Mouse (Mus musculus): ENCODE results near the gene C1s2.
"Not testable (repeated sequence)": the region's sequence is repeated elsewhere in the genome, so short reads cannot be mapped to it uniquely, and the experiment has no call there.

C1s2 gene

DNA sequence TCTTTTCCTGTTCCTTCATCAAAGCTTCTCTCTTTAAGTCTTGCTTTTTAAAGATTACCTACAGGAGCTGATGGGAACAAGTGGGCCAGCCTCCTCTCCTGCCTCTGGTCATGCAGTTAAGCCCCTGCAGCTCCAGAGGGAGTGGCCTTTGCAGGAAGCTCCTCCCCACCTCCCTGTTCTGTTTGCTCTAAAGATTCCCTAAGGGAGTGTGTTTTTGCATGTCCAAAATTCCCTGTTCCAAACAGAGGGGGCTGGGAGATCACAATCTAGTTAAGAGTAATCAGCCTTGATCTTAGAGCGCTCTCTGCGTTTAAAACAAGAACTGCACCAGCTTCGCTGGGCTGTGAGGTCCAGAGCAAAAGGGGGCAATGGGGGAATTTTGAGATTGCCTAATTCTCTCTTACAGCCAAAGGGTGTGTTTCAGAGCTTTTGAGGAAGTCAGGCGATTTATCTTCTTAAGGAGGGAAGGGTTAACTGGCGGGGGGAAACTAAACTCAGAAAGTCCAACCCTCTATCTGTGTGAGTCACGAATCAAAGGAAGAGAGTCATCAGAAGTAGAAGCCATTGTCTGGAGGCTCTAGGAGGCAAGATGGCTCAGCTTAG is 1.1 kb upstream of the C1s2 start:
- not testable (repeated sequence) for DNase-seq

DNA sequence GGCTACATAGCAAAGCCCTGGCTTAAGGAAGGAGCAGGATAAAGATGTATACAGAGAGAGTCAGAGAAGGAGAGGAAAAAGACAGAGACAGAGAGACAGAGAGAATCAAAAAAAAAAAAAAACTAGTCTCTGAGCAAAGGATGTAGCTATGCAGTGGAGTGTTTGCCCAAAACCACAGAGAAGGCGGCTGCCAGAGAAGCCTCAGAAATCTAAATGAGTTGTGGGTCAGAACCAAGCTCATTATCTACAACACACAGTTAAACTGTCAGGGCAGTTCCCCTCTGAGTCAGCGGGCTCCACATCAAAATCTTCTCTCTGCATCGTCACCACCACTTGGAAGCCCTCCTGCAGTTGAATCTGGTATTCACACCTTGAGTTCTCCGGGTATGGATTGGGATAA is 5.1 kb downstream of the C1s2 start:
- no peak for DNase-seq

DNA sequence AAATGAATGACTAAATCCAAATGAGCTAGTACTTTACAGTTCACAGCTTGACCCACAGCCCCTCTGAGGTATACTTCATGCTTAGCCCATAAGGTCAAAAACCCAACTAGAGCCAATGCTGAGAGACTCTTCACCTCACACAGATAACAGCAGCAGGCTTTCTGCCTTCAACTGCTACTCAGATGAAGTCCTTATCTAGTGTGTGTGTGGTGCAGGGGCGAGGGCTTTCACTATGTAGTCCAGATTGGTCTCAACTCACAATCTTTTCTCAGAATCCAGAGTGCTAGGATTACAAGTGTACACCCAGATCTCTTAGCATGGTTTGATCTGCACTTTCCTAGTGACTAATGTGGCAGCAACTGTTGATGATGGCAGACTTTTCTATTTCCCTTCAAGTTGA is 9.7 kb downstream of the C1s2 start:
- DNase-seq = not testable (repeated sequence)

DNA sequence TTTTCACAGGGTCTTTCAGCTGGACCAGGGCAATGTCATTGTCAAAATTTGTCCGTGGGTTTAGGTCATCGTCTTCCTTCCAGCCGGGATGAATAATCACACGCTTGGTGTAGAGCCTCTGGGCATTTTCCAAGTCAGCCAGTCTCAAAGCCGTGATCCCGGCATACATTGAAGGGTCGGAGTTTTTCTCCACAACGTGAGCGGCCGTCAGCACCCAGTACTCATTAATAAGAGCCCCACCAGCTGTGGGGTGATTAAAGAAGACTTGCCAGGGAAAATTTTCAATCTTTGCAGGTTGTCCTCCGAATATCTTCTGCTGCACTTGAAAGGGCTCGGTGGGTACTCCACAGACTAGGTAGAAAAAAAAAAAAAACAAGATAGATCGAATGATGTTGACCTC is 10.3 kb downstream of the C1s2 start:
- no peak for DNase-seq

DNA sequence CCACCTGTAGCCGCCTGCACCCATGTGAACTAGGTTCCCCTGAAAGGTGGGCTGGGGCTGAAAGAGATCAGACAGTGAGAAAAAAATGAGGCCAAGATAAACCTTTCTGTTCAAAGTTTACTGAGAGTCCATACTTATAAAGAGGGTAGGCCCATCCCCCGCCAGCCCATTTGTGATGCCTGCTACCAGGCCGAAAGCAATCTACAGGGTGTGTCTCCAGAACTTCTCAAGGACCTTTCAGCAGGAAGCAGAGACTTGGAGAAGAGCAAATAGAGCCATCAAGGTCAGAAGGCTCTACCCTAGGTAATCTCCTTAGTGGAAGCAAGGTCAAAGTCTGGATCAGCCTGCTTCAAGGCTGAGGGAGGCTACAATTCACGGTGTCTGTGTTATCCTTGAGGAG is 33.9 kb downstream of the C1s2 start:
- no peak for DNase-seq

DNA sequence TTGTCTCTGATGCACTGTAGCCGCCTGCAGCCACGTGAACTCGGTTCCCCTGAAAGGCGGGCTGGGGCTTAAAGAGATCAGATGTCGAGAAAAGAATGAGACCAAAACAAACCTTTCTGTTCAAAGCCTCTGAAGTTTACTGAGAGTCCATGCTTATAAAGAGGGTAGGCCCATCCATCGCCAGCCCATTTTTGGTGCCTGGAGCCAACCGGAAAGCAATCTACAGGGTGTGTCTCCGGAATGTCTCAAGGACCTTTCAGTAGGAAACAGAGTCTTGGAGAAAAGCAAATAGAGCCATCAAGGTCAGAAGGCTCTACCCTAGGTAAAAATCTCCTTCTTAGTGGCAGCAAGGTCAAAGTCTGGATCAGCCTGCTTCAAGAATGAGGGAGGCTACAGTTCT is 42.8 kb downstream of the C1s2 start:
- DNase-seq = no peak

DNA sequence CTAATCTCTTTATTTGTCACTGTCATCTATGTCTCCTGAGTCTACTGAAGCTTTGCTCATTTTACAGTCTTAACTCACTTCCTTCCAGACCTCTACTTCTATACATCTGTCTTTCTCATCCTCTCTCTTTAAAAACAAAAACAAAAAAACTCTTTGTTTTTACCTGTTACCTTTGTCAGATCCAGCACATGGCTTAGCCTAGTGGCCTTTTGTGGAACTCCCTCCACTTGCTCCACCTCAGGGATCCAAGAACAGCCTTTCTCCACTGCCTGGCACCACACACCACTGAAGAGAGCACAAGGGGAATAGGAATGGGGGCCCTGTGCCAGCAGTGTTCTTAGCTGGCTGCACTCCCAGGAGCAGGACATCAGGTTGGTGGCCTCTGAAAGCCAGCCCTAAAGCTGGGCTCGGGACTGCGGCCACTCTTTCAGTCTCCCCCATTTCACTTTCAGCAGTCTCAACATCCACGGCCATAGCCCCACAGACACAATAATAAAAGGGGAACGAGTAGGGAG is 43.6 kb downstream of the C1s2 start:
- no peak for DNase-seq

DNA sequence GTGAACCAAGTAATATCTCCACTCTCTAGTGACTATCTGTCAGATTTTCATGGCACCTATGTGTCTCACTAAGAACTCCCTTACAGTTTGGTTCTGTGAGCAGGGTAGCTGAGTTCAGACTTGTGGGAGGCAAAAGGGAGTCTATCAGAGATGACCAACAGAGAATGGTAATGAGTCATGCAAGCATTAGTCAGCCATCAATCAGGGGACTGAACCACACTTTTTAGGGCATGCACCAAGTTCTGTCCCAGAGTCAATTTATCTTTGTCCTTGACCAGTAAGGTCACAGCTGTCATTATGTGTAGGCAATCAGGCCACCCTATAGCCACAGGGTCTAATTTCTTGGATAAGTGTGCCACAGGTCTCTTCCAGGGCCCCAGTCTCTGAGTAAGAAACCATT is 47.1 kb downstream of the C1s2 start:
- no peak for DNase-seq

DNA sequence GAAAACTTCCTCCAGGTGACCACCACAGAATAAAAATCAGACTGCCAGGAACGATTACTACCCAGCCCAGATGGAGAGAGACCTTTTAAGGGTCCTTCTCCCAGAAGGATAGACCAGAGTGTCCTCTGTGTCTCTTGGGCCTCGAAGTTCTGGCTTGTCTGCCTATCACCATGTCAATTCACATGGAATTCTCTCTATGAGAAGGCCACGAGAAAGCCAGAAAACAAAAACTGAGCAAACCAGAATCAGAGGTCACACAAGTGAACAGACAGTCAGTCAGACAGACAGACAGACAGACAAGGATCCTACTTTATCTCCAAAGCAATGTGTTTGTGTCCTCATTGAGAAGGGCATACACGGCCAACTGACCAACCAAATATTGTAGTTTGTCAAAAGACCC is 49.6 kb downstream of the C1s2 start:
- DNase-seq = no peak

DNA sequence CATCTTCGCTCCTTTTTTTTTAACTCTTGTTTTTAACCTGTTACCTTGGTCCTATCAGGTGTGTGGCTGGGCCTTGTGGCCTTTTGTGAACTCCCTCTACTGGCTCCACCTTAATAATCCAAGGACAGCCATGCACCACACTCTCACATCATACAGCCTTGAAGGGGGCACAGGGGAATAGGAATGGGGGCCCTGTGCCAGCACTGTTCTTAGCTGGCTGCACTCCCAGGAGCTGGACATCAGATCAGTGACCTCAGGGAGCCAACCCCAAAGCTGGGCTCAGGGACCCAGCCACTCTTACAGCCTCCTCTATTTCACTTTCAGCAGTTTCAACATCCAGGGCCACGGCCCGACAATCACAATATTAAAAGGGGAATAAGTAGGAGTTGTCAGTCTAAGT is 50.1 kb downstream of the C1s2 start:
- DNase-seq = no peak

DNA sequence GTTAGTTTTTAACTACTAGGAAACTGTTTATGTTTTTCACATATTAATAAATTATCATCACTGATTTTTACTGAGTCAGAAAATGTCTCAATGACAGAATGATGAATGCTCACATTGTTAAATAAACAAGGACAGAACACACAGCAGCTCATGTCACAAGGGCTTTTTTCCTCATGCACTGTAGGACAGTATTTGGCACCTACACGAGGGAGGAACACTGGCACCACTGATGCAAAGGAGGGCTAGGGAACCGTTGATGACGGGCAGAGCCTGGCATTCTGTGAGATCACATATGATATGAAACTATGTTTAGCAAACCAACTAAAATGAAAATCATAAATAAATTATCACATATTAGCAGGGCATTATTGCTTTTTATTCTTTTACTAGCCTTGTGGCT is 51.0 kb downstream of the C1s2 start:
- no peak for DNase-seq

DNA sequence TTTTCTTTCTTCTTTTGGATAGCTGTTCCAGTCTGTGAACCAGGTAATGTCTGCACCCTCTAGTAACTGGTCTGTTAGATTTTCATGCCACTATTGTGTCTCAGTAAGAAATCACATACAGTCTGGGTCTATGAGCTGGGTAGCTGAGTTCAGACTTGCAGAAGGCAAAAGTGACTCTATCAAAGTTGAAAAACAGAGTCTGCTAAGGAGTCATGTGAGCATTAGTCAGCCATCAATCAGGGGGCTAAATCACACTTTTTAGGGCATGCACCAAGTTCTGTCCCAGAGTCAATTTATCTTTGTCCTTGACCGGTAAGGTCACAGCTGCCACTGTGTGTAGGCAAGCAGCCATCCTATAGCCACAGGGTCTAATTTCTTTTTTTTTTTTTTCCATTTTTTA is 53.7 kb downstream of the C1s2 start:
- no peak for DNase-seq

DNA sequence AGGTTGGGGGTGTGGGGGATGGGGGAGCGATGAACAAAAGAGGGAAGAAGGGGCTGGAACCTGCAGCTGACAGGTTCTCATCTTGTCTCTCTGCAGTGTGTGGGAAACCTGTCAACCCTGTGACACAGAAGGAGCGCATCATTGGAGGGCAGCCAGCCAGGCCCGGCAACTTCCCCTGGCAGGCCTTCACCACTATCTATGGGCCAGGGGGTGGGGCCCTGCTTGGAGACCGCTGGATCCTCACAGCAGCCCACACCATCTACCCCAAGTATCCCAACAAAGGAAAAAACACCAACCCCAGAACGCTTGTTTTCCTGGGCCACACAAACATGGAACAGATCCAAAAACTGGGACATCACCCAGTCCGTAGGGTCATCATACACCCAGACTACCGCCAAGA is 55.7 kb downstream of the C1s2 start:
- not testable (repeated sequence) for DNase-seq

DNA sequence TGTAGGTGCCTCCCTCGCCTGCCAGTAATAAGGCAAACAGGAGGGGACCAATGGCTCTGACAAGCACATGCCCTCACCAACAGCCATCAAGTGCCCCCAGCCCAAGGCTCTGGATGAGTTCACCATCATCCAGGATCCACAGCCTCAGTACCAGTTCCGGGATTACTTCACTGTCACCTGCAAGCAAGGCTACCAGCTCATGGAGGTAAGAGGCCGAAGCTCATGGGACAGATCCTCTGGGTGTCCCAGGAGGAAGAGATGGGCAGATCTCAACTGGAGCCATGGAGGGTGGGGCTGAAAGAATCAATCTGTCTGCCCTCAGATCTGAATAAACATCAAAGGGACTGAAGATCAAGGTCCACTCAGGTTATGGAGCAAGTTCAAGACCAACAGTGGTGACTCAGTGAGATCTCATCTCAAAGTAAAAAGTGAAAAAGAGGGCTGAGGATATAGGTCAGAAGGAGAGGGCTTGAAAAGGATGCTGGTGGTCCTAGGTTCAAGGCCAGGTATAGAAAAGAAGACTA is 60.7 kb downstream of the C1s2 start:
- DNase-seq = not testable (repeated sequence)
